Mouse (Mus musculus) lung, adult 2 months (tissue): ENCODE data around the gene Utrn.

Source experiments
- CTCF ChIP-seq: fragments of 200-500 bp; IDR thresholded peaks from 2 replicates; pipeline ENCODE4 v1.5.1; 2011; ENCODE audit warnings: mild to moderate bottlenecking, low read length, control low read depth; ENCODE audit not compliant: insufficient read depth
- POLR2A ChIP-seq: fragments of 200-500 bp; IDR thresholded peaks from 2 replicates; pipeline ENCODE4 v1.6.1; 2011; ENCODE audit warnings: low read depth, mild to moderate bottlenecking, control low read depth, low read length, borderline replicate concordance; ENCODE audit errors: extremely low read depth

- TF ChIP-seq POLR2A (no peak), CTCF (no peak)
Observed at GRCm38 (mm10) chr10:12866971-12867732, 2.0 kb downstream of the Utrn start.
